Mouse (Mus musculus) heart, adult 2 months (tissue): ENCODE results near the gene Apeh.

Experiments
- CTCF ChIP-seq: fragments of 200-600 bp; IDR thresholded peaks from 2 replicates; pipeline ENCODE4 v1.8.1; 2022; ENCODE audit warnings: antibody characterized with exemption, mild to moderate bottlenecking, moderate library complexity
- POLR2A ChIP-seq: fragments of 200-500 bp; IDR thresholded peaks from 2 replicates; pipeline ENCODE4 v1.6.1; 2011; ENCODE audit warnings: mild to moderate bottlenecking, low read depth, low read length, control low read depth; ENCODE audit not compliant: insufficient read depth

- no peak for TF ChIP-seq CTCF
- TF ChIP-seq POLR2A = no peak
These were observed 11.9 kb downstream of the Apeh start for GRCm38 (mm10) chr9:108082549-108082948.
